Mouse (Mus musculus) adrenal gland, postnatal 10 days (tissue): ENCODE measurements at regions not wholly inside any gene's neighbourhood (a gene's known extent, or its start where the extent isn't known, plus 50 kb on each side); places are given as distances from the start of the nearest gene placed in this dataset.
A peak's percentile ranks its signal among the peaks of the same experiment; 100 is the strongest.

Source experiments
- DNase-seq: peaks from one replicate; pipeline ENCODE4 v3.0.0; 2021; ENCODE audit warnings: mixed read lengths

GRCm38 (mm10) chr6:120614526-120614925 is 51.6 kb upstream of the Cecr2 start:
- no peak for DNase-seq

- no peak for DNase-seq
These were observed 53.8 kb upstream of the Cecr2 start for GRCm38 (mm10) chr6:120612346-120612745.

- no peak for DNase-seq
These were observed 56.3 kb upstream of the Cecr2 start for GRCm38 (mm10) chr6:120609858-120610257.

GRCm38 (mm10) chr6:120605471-120605870 is 60.7 kb upstream of the Cecr2 start:
- DNase-seq, result no peak

GRCm38 (mm10) chr6:120604020-120604958 is 61.9 kb upstream of the Cecr2 start:
- DNase-seq, result peak; percentile 21

- DNase-seq, result peak; percentile 60
These were observed 62.7 kb upstream of the Cecr2 start for GRCm38 (mm10) chr6:120603454-120603853.

- no peak for DNase-seq
These were observed 65.8 kb upstream of the Cecr2 start for GRCm38 (mm10) chr6:120600376-120600775.

- no peak for DNase-seq
These were observed 67.4 kb upstream of the Hdhd5 start for GRCm38 (mm10) chr6:120598471-120598870.

GRCm38 (mm10) chr6:120597887-120598286 is 66.8 kb upstream of the Hdhd5 start:
- no peak for DNase-seq

- no peak for DNase-seq
These were observed 65.6 kb upstream of the Hdhd5 start for GRCm38 (mm10) chr6:120596717-120597116.

GRCm38 (mm10) chr6:120594463-120594862 is 63.3 kb upstream of the Hdhd5 start:
- no peak for DNase-seq

- peak; percentile 13 for DNase-seq
These were observed 61.6 kb upstream of the Hdhd5 start for GRCm38 (mm10) chr6:120592705-120593104.

GRCm38 (mm10) chr6:120592031-120592681 is 61.0 kb upstream of the Hdhd5 start:
- DNase-seq, result peak; percentile 73

GRCm38 (mm10) chr6:120590191-120590590 is 59.1 kb upstream of the Hdhd5 start:
- DNase-seq, result peak; percentile 79

GRCm38 (mm10) chr6:120588701-120589659 is 57.9 kb upstream of the Hdhd5 start:
- DNase-seq, result peak; percentile 54

- no peak for DNase-seq
These were observed 54.8 kb upstream of the Hdhd5 start for GRCm38 (mm10) chr6:120585941-120586280.

GRCm38 (mm10) chr6:120585118-120585940 is 54.2 kb upstream of the Hdhd5 start:
- DNase-seq, result peak; percentile 44

- no peak for DNase-seq
These were observed 50.6 kb upstream of the Hdhd5 start for GRCm38 (mm10) chr6:120581748-120582147.
